Mouse (Mus musculus) intestine, postnatal 0 days (tissue): Measurements from ENCODE around the gene Tgfb3. TPM values are rescaled to one million over a fixed set of nuclear protein-coding genes. Genes with fewer than 3 reads are reported as not detected.

Source experiments
- ATAC-seq: fragments of 200-750 bp; cut with Nextera tagmentation; 2 replicates; pipeline ENCODE4 v1.8.0; 2017; ENCODE audit warnings: mild to moderate bottlenecking, moderate TSS enrichment, moderate library complexity
- H3K27ac ChIP-seq: fragments of 300-500 bp; sonication (generic); 2 replicates; pipeline ENCODE4 v1.5.1; 2014; ENCODE audit warnings: mild to moderate bottlenecking, low read depth, low read length, moderate library complexity
- H3K27me3 ChIP-seq: fragments of 300-500 bp; sonication (generic); replicated peaks from 2 replicates; pipeline ENCODE4 v1.6.1; 2014; ENCODE audit warnings: low read length, mixed read lengths; ENCODE audit not compliant: control insufficient read depth, insufficient read depth
- H3K36me3 ChIP-seq: fragments of 300-500 bp; sonication (generic); 2 replicates; pipeline ENCODE4 v1.6.1; 2014; ENCODE audit warnings: mild to moderate bottlenecking, moderate library complexity; ENCODE audit not compliant: control insufficient read depth, insufficient read depth
- H3K4me1 ChIP-seq: fragments of 300-500 bp; sonication (generic); replicated peaks from 2 replicates; pipeline ENCODE4 v1.6.1; 2014; ENCODE audit warnings: antibody characterized with exemption, low read length, mixed read lengths; ENCODE audit not compliant: control insufficient read depth, insufficient read depth
- H3K4me2 ChIP-seq: fragments of 300-500 bp; sonication (generic); replicated peaks from 2 replicates; pipeline ENCODE4 v1.6.1; 2014; ENCODE audit warnings: low read depth, mild to moderate bottlenecking, moderate library complexity
- H3K4me3 ChIP-seq: fragments of 300-500 bp; sonication (generic); 2 replicates; pipeline ENCODE4 v1.5.1; 2014; ENCODE audit warnings: low read depth, low read length
- H3K9ac ChIP-seq: fragments of 300-500 bp; sonication (generic); 2 replicates; pipeline ENCODE4 v1.6.1; 2014; ENCODE audit warnings: mild to moderate bottlenecking, low read depth, low read length
- H3K9me3 ChIP-seq: fragments of 300-500 bp; sonication (generic); 2 replicates; pipeline ENCODE4 v1.6.1; 2016; ENCODE audit warnings: mixed run types; ENCODE audit not compliant: control insufficient read depth
- CTCF ChIP-seq: sonication (generic); IDR thresholded peaks from 2 replicates; pipeline ENCODE4 v1.5.1; 2016; ENCODE audit warnings: low read depth, mild to moderate bottlenecking, control low read depth, antibody characterized with exemption, moderate library complexity
- WGBS: fragments of 180-500 bp; shearing (Covaris S2); extraction: QIAGEN DNeasy Blood & Tissue Kit; methylation state at CpG from one replicate; pipeline ENCODE4 v1.1.7; 2014; 5-methylcytosine and 5-hydroxymethylcytosine counted together
- polyA plus RNA-seq: library from polyadenylated mRNA; unstranded; fragments of >200 nt; fragmentation: Nextera tagmentation; extraction: Ambion mirVana; gene quantifications from 2 replicates; pipeline ENCODE4 v1.2.1, GENCODE M21; 2015

Tgfb3 gene
- polyA plus RNA-seq, 1 experiment from 2014 or later: 8.5 TPM

DNA sequence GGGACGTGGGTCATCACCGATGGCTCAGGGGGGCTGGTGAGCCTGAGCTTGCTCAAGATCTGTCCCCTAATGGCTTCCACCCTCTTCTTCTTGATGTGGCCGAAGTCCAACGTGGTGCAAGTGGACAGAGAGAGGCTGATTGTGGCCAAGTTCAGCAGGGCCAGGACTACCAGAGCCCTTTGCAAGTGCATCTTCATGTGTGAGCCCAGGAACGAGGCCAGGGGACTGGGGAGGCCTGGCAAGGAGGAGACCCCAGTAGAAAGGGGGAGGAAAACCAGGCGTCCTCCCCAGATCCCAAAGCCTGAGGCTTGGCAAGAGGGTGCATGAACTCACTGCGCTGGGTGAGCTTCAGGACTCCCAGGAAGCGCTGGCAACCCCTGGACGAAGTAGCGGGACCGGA lies 1.1 kb downstream of the Tgfb3 start:
- no peak for TF ChIP-seq CTCF
- Histone ChIP-seq H3K4me2 (peak overlapping the region; percentile 87), H3K27me3 (0 out of 2 replicates have a peak, but pooled peaks cover 7% of the 10 kb centered on the region), H3K9ac (no peak overlapping the region), H3K9me3 (no peaks in the 10 kb centered on the region), H3K36me3 (no peaks in the 10 kb centered on the region), H3K4me1 (no peaks in the 10 kb centered on the region), H3K27ac (no peak overlapping the region), H3K4me3 (peak overlapping the region; percentile 49)
- 32% methylated on average over 11 of the region's 11 CpGs for WGBS
- ATAC-seq: no peak

GRCm38 (mm10) chr12:86077322-86077721 lies 1.5 kb downstream of the Tgfb3 start:
- H3K9me3 ChIP-seq: no peaks in the 10 kb centered on the region
- H3K4me1 ChIP-seq: no peaks in the 10 kb centered on the region
- WGBS: 43% methylated on average over 8 of the region's 8 CpGs
- no peak overlapping the region; the same call in 1 of the 2 replicates for H3K27ac ChIP-seq
- no peak for TF ChIP-seq CTCF
- H3K9ac ChIP-seq: no peak overlapping the region; the same call in 1 of the 2 replicates
- H3K4me3 ChIP-seq: peak overlapping the region; percentile 49
- peak overlapping the region; percentile 87 for H3K4me2 ChIP-seq
- no peaks in the 10 kb centered on the region for H3K36me3 ChIP-seq
- H3K27me3 ChIP-seq: 0 out of 2 replicates have a peak, but pooled peaks cover 7% of the 10 kb centered on the region
- ATAC-seq: no peak

DNA sequence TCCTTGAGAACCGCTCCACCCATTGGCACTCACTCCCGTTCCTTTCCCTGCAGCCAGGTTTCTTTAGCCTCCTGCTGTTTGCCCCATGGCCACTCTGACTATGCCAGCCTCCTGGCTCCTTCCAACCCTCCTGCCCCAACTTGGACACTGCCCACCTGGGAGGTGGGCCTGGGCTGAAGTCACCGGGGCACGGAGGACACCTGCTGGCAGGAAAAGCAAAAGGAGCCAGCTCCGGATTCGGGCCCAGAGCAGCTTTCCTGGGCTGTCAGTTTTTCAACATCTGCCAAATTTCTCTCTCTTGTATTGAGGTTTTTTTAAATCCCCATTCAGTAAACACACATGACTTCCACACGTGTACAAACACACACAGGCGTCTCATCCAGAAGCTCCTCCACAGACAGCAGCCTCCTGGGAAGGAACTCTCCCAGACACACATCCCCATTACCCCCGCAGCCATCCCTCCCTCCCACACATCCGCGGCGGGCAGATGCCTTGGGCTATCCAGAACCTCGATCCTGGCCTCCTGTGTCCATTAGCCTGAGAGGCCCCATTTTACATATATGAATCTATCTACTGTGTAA lies 2.4 kb downstream of the Tgfb3 start:
- no peak overlapping the region for H3K9ac ChIP-seq
- H3K27ac ChIP-seq: no peak overlapping the region; the same call in 1 of the 2 replicates
- no peaks in the 10 kb centered on the region for H3K4me1 ChIP-seq
- WGBS: 15% methylated on average over 13 of the region's 13 CpGs
- H3K27me3 ChIP-seq: 0 out of 2 replicates have a peak, but pooled peaks cover 7% of the 10 kb centered on the region
- TF ChIP-seq CTCF: peak; percentile 58
- peak overlapping the region; percentile 87 for H3K4me2 ChIP-seq
- H3K9me3 ChIP-seq: no peaks in the 10 kb centered on the region
- ATAC-seq: no peak
- H3K4me3 ChIP-seq: peak overlapping the region; percentile 49
- no peaks in the 10 kb centered on the region for H3K36me3 ChIP-seq

GRCm38 (mm10) chr12:86075358-86075757 lies 3.5 kb downstream of the Tgfb3 start:
- H3K9ac ChIP-seq: no peak overlapping the region
- H3K27me3 ChIP-seq: 0 out of 2 replicates have a peak, but pooled peaks cover 7% of the 10 kb centered on the region
- no peak overlapping the region for H3K27ac ChIP-seq
- WGBS: 83% methylated on average over 7 of the region's 7 CpGs
- H3K4me3 ChIP-seq: no peak overlapping the region
- no peak overlapping the region for H3K4me2 ChIP-seq
- TF ChIP-seq CTCF: no peak
- H3K9me3 ChIP-seq: no peaks in the 10 kb centered on the region
- no peaks in the 10 kb centered on the region for H3K4me1 ChIP-seq
- no peak for ATAC-seq
- H3K36me3 ChIP-seq: no peaks in the 10 kb centered on the region

GRCm38 (mm10) chr12:86074681-86075080 lies 4.2 kb downstream of the Tgfb3 start:
- Histone ChIP-seq H3K4me2 (no peak overlapping the region), H3K4me3 (no peak overlapping the region), H3K9me3 (no peaks in the 10 kb centered on the region), H3K27ac (no peak overlapping the region), H3K36me3 (no peaks in the 10 kb centered on the region), H3K4me1 (no peaks in the 10 kb centered on the region), H3K27me3 (0 out of 2 replicates have a peak, but pooled peaks cover 7% of the 10 kb centered on the region), H3K9ac (no peak overlapping the region)
- ATAC-seq: no peak
- no peak for TF ChIP-seq CTCF
- 81% methylated on average over 12 of the region's 12 CpGs for WGBS

GRCm38 (mm10) chr12:86071432-86071831 lies 7.4 kb downstream of the Tgfb3 start:
- TF ChIP-seq CTCF: no peak
- no peak for ATAC-seq
- WGBS: 89% methylated on average over 6 of the region's 6 CpGs

GRCm38 (mm10) chr12:86064796-86065195 lies 14.0 kb downstream of the Tgfb3 start:
- Histone ChIP-seq H3K9me3 (no peaks in the 10 kb centered on the region), H3K9ac (no peak overlapping the region), H3K27ac (no peak overlapping the region), H3K4me1 (no peaks in the 10 kb centered on the region), H3K27me3 (no peaks in the 10 kb centered on the region), H3K4me3 (no peak overlapping the region), H3K36me3 (peaks cover 3% of the 10 kb centered on the region; the same call in 1 of the 2 replicates), H3K4me2 (no peak overlapping the region)
- TF ChIP-seq CTCF: no peak
- ATAC-seq: no peak

More at GRCm38 (mm10) chr12:86071432-86071831, 7.4 kb downstream of the Tgfb3 start:
- no peak overlapping the region for H3K9ac ChIP-seq
- no peaks in the 10 kb centered on the region for H3K9me3 ChIP-seq
- peaks cover 3% of the 10 kb centered on the region; the same call in 1 of the 2 replicates for H3K36me3 ChIP-seq
- no peak overlapping the region for H3K27ac ChIP-seq
- H3K4me3 ChIP-seq: no peak overlapping the region
- no peaks in the 10 kb centered on the region for H3K27me3 ChIP-seq
- no peak overlapping the region for H3K4me2 ChIP-seq
- no peaks in the 10 kb centered on the region for H3K4me1 ChIP-seq
